In the genomic region with DNA sequence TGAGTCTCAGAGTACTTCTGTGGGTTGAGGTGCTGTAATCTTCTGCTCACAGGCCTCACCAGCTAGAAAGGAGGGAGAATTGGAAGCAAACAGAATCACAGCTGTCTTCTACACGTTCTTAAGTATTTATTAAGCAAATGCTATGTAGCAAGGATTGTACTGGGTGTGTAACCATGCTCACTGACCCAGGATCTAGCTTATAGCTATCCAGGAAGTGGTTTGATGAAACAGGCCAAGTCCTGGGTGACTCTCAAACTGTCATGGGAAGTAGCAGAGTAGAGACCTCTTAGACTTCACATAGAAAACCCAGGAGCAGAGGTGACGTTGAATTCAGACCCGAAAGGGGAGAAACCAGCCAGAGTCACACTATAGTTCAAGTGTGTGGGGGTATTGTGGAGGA, we compare ENCODE assay signal across 24 mouse cellular contexts. TPM values are rescaled to one million over a fixed set of nuclear protein-coding genes. Genes with fewer than 3 reads are reported as not detected.
DNase-seq lines count a peak whose midpoint lies in the region; ATAC-seq lines count a peak whose summit lies in the region.
"Had no signal": no experiment of that assay in that cellular context is flagged by ENCODE, and none has a peak within 500 bp of the region (broad histone marks: within the 10 kb centered on the region; RNA-seq: fewer than 3 reads in every experiment).

No protein-coding gene starts in this region.

- peak; percentile 32; the same call in 1 of the 2 replicates for ATAC-seq in common myeloid progenitor, adult 5-6 weeks (replicated peaks; ENCODE audit: low read depth, poor library complexity, severe bottlenecking)
- peak; percentile 77 for ATAC-seq in megakaryocyte, adult 5-6 weeks (ENCODE audit: poor library complexity, severe bottlenecking)
- ATAC-seq: activated CD4-positive, CD25-positive, alpha-beta regulatory T cell, adult 4 months; CD4-positive, CD25-positive, alpha-beta regulatory T cell, adult 4 months; forebrain, embryonic 13.5 days; forebrain, embryonic 15.5 days; forebrain, postnatal 0 days; Patski had no signal

- peak; percentile 11 for DNase-seq in 416B (ENCODE audit: low read depth)
- no peak for DNase-seq in right cerebral cortex, postnatal 36 days (ENCODE audit: low spot score in 2 of 2)
- no peak for DNase-seq in frontal cortex, postnatal 36 days (ENCODE audit: low spot score in 2 of 2)
- DNase-seq in right cerebral cortex, postnatal 4 days, result no peak
- DNase-seq: adrenal gland, adult 8-10 months; adrenal gland, postnatal 14 days; adrenal gland, postnatal 36 days; B cell, adult 2 months; cerebellum, adult 11-12 months; cerebellum, adult 2 months; cerebellum, adult 9-11 months; cerebellum, postnatal 14 days; cerebellum, postnatal 36 days; forebrain, postnatal 0 days had no signal

RNA-seq across cellular contexts. Expression of gene Clec3a, which starts 6.5 kb away (rescaled TPM):
- not detected in 2 replicates for total RNA-seq in common myeloid progenitor, adult 5-6 weeks (2017)
- total RNA-seq in megakaryocyte, adult 5-6 weeks (2015), result not detected in 2 replicates
- total RNA-seq in megakaryocyte, adult 5-6 weeks (2017), result not detected in 2 replicates
- total RNA-seq: adrenal gland, adult 18-20 months; adrenal gland, adult 8-10 months; adrenal gland, postnatal 14 days; adrenal gland, postnatal 36 days; CH12.LX; G1E had no signal

RNA-seq across cellular contexts. Expression of gene Wwox, which starts 28.0 kb away (rescaled TPM):
- total RNA-seq in common myeloid progenitor, adult 5-6 weeks (2017), result 9.8 and 11.8 TPM in 2 replicates
- total RNA-seq in megakaryocyte, adult 5-6 weeks (2015), result 5.4 and 6.8 TPM in 2 replicates
- 4.1 and 4.9 TPM in 2 replicates for total RNA-seq in megakaryocyte, adult 5-6 weeks (2017)
